Mouse (Mus musculus) layer of hippocampus, adult 9-10 months (tissue): Measurements from ENCODE around the gene Ryr3.

Experiments
- DNase-seq: peaks from one replicate; pipeline ENCODE4 v3.0.0; 2022; ENCODE audit warnings: low spot score

Ryr3 gene

DNA sequence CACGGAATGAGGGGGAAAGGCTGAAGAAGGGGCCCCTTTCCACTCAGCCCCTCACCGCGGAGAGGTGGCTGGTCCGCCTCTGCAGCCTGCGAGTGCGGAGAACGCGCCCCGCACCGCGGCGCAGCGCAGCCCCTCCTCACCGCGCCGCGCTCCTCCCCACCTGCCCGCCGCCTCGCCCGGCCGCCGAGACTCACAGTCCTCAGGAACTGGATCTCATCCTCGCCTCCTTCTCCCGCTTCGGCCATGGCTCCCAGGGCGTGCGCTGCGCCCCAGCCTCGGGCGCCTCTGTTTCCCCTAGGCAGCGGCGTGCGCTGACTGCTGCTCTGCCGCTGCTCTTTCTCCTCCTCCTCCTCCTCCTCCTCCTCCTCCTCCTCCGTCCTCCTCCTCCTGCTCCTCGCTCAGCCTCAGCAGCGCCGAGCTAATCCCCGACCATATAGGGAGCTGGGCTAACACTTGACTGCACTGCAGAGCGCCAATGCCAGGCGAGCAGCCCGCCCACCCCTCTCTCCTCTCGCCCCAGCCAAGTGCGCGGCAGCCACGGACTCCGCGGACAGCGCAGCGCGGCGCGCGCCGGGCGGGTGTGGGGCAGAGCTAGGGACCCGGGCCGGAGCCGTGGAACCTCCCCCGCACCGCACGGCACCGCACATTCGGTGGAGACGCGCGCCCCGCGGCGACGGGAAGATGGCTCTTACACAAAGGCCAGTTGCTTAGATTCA is at the start of gene Ryr3:
Gene Ryr3 (minus strand): TSS at position 351 of the 716 bp plus-strand sequence.
- DNase-seq = no peak

DNA sequence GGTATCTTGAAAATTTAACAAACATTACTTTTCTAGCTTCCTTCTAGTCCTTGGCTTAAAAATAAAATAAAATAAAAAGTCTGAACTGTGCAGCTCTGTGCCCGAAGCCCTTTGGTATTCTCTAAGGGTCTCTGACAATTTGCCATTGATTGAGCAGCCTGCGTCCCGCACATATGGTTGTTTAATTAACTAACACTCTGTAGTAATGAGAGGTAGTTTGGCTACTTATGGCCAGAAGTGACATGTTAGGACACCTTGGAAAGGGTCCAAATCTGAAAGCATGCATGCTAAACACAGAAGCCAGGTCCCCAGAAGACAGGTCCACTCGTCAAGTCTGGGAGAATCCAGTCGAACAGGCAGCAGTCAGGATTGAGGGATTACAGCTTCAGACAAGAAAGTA is 22.0 kb upstream of the Ryr3 start:
- no peak for DNase-seq

DNA sequence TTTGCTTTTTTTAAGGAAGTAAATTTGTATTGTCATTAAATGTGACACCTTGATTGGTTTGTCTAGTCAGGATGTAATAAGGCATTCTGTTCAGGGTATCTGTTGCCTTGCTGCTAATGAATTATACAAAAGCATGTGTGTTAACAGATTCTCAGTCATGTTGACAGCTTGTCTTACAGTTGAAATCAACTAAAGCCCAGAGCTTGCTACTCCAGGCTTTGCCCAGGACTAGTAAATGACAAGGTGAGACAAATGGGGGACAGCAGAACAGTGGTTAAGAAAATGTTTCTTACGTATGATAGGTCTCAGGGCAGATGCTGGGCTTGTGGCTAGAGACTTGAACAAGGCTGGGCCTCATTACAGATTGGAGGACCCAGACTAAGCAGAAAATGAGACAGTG is 20.1 kb upstream of the Ryr3 start:
- DNase-seq = no peak

DNA sequence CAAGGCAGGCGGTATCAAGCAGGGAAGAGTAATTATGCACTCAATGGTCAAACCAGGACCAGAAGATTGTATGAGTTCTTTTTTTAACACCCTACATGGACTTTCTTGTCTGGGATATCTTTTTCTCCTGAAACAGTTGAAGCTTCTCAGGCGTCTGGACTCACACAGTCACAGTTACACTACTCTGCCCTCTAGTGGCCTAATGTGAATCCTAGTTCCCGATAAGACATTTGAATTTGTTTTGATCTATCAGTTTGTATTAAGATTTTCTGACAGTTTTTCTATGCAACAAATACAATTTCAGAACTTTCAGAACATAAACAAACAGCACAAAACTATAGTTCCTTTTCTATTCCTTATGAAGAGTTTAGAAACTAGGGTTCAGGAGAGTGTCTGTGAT is 17.7 kb upstream of the Ryr3 start:
- DNase-seq = peak; percentile 71

DNA sequence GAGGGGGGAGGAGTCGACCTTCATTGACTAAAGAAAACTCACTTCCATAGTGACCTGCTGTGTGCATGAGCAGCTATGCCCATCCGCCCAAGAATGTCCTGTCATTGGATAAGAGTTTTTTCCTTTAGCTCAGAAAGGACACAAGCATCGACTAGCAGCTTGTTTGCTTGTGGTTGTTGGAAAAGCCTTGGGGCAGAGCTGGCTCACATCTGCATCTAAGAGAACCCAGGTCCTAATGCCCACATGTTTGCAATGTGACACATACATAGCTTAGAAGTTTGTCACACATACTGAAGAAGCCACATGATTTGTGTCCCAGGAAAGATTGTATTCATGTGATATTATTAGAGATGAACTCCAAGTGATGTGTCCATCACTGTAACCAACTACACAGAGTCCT is 16.5 kb upstream of the Ryr3 start:
- DNase-seq = no peak

DNA sequence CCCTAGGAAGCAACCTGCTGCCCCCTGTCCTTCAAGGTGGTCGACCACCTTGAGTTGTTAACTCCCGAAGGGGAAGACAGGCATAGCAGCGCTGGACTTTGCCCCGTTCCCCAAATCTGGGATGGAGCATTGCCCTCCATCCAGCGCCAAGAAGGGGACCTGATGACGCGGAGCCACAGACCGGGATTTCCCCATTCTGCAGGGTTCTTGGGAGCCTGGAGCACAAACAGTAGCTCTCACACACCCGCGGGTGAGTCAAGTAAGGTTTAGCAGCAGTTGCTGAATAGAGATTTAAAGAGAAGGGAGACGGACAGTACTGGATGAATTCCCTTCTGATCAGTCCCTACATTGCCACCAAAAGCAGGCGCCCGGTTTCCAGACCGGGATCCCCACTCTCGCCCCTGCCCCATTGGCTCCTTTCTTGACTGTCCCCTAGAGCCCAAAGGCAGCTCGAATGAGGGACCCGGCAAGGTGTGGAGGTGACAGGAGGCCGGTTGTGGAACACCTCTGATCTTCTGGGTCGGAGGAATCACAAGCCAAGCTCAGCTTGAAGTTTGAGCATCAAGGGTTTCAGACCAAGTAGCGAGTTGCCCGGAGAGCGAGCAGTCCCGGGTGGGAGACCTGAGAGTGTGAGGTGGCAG is 671 bp downstream of the Ryr3 start:
- DNase-seq = no peak

DNA sequence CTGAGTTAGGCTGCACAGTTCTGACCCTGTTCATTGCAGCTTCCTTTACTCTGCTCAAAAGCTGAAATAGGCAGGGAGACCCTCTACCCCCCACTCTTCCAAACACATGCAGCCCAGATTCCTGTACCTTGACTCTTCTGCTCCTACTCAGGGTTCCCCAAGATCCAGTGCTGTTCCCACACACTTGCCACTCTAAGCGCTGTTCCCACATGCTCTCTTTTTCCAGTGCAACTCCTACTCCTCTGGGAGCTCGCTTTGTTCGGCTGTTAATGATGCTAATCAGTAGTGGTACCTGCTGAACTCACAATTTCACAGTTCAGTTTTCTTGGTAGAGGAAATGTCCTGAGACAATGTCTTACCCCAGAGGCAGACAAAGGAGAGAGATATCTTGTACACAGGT is 6.9 kb downstream of the Ryr3 start:
- no peak for DNase-seq

DNA sequence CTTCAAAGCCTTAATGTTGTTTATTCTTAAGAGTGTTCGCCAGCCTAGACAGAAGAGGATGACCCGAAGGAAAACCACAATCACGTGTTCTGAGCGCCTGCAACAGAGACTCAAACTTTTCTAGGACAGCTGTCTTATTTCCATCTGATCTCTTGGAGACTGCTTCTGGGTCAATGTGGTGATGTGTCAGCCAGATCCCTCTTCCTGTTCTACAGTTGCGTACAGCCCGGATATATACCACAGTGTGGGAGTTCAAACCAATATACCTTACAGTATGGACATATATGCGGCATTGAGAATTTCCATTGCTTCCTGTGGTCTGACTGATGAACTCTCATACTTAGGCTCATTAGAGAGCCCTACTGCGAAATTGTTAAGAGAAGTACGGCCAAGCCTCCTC is 7.6 kb downstream of the Ryr3 start:
- no peak for DNase-seq

DNA sequence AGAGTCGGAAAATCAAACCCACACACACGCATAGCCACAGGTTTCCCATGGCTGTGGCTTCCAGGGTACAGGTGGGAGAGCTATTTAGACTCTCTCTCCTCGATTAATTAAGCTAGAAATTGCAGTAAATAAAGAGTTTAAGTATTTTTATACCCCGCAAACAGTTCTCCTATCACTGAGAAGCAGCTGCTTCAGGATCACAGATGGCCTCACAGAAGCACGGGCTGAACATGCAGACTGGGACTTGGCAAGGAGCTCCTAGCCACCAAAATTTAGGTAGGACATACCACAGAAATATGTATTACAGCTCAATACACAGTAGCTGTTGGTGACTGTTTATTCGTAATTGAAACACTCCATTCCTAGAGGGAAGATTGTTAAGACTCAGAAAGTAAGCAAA is 14.0 kb downstream of the Ryr3 start:
- peak; percentile 67 for DNase-seq

DNA sequence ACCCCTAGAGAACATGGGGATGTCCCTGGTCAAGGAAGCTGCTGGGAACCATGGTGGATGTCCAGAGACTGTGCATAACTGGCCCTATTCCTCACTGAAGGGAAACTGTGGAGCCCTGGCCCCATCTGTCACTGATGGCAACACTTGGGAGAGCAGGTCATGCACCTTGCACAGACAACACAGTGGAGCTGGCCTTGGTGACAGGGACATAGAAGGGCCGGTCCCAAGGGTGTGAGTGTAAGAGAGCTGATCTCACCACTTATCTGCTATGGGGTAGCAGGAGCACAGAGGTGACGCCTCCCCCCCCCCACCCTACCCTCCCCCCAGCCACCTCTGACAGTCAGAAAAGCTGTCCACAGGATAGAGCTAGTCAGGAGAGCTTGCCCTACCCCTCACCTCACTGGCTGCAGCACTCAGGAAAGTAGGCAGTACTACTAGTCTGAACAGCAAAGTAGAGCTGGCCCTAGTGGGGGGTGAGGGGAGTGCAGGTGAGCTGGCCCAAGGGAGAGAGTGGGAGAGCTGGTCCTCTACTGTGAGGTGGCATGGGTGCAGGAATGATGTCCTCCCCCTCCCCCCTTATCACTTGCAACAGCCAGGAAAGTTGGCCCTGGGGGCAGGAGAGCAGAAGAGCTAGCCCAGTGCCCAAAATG is 17.7 kb downstream of the Ryr3 start:
- no peak for DNase-seq

DNA sequence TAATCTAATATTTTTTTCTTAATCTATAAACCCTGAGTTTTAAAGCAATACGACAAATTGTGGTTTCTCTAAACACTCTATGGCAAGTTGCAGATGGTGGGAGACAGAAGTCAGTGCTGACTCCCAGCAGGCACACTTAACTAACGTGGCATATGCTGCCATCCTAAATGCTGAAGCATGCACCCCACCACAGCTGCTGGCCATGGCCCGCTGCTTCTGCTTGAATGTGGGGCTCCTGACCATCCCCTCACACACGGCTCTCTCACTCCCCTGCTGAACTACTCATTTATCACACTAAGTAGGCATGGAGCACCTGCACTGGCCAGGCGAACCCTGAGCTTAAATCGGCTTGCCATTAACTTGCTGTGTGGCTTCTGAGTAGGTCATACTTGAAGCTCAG is 29.7 kb downstream of the Ryr3 start:
- DNase-seq = no peak

DNA sequence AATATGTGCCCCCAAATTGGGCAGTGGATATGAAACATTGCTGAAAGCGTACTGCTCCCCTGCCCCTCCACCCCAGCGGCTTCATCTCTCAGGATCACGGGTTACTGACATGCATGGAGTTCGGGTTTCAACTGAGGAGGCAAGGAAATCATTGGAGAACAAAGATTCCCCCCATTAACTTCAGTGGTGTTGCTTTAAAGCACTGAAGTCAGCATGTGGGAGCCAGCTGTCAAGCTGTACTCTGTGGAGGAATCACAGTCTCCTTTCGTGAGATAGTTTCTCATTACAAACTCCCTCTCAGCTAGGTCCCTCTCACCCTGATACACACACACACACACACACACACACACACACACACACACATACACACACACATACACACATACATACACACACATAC is 35.2 kb downstream of the Ryr3 start:
- no peak for DNase-seq

DNA sequence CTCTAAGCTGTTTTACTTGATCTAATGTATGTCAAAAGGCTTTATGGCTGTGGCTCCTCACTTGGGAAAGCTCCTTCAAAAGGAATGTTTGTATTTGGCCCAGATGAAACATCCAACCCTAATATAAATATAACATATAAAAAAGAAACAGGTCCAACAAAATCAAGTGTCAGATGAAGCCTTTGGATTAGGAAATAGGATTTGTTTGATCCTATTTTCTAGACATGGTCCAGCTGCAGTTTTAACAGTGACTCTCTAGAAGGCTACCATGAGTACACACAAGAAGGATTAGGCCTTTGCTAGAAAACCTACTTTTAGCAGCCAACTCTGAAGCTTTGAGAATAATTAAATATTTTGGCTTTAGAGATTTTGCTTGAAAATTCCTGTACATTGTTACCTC is 38.8 kb downstream of the Ryr3 start:
- no peak for DNase-seq

DNA sequence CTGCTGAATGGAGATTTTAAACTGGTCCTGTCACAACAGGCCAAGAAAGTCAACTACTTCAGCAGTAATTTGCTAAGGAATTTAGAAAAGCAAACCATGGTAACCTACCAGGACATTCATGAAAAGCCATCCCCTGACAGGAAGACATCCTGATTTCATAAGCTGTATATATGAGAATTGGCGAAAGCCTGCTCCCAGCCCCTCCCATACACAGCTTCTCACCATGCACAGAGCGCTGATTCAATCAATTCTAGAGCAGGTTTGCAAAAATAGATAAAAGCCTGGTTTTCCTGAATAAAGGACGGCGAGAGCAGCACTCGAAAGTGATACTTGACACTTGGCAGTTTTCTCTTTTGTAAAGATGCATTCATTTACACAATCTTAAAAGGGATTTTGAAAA is 40.6 kb downstream of the Ryr3 start:
- no peak for DNase-seq

DNA sequence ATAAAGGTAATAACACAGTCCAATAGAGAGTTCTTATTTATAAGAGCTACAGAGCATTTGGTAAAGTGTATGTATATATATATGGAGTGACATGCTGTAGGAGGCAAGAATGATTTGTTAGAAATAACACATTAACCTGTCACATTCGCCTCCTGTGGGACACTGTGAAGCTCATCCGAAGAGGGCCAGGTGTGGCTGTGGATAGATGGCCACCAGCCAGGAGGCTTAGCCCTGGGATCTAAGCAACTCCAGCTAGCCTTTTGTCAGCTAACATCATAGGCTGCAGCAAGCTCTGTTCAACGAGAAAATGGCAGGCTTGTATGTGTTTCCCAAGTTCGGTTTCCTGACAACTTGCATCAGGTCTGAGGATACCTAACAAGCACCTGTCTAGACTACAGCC is 48.8 kb downstream of the Ryr3 start:
- DNase-seq = no peak

DNA sequence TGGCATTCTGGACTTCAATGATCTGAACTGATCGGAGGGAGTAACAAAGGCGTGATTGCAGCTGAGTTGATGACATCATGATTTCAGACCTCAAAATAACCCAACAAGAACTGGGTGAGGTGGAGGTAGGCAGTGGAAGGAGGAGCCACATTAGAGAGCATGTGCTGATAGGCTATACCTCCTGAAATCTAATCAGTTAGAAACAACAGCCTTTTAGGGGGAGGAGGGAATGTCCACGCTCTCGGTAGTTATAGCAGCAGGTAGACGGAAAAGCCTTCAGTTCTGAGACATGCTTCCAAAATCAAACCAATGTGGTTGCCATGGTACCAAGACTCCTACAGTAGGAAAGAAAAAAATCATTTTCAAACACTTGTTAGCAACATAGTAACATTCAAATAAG is 55.4 kb downstream of the Ryr3 start:
- DNase-seq = no peak

DNA sequence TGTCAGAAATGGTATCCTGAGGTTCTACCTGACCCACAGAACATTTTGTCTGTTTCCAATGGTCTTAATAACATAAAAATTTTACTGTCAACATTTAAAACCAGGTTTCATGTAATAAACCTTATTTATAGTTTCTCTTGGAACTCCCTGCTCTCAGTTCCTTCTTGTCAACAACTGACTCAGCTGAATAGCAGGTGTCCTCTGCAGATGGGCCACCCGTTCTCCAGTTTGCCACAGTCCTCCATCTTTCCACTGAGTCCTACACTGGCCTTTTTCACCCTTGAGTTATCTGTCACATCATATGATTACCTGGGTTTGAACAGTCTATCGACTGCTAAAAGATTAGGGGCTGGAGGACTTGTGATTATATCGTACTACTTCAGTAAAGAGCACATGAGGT is 79.1 kb downstream of the Ryr3 start:
- DNase-seq = no peak

DNA sequence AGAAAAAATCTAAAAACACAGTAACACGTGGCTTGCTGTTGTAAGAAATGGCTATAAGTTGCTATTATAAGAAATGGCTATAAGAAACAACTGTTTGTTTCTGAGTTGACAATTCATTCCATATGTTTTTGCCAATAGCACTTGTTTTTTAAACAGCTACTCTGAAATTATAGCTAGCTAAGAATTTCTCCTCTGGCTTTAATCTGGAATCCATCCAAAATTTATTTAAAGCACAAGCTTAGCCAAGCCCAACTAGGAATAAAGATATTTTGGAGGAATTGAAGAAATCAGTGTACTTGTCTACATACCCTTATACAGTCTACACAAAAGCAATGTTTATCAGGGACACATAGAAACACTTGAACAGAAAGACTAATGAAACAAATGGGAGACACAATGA is 93.4 kb downstream of the Ryr3 start:
- no peak for DNase-seq

DNA sequence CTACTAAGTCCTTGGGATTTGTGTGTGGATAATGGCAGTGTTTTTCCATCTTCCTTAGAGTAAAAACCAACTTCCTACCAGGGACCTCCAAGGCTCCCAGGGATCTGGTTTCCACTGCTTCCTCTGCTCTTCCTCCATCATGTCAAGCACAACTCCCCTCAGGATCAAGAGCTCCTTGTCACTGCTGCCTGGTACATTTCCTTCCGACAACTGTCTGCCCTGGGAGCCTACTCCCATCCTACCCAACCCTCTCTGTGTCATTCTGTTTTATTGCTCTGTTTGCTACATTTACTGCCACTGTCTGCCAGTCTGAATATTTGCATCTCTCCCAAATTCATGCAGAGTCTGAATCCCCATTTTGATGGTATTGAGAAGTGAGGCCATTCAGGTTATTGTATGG is 97.8 kb downstream of the Ryr3 start:
- DNase-seq = no peak

DNA sequence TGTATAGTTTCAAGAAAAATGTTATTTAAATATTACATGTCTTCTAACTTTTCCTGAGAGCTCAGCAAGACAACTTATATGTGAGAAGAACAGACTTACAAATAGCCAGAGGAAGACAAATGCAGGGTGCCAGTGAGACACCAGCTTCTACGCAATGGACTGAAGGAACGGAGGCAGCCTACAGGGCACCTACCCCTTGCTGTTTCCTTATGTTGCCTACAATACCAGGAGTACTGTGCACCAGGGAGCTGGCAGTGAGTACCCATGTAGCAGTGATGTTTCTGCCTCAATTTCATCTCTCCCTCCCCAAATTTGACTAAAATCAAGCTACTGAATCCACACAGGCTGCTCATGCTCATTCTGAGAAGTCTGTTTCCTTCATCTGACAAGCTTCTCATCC is 100.1 kb downstream of the Ryr3 start:
- no peak for DNase-seq

DNA sequence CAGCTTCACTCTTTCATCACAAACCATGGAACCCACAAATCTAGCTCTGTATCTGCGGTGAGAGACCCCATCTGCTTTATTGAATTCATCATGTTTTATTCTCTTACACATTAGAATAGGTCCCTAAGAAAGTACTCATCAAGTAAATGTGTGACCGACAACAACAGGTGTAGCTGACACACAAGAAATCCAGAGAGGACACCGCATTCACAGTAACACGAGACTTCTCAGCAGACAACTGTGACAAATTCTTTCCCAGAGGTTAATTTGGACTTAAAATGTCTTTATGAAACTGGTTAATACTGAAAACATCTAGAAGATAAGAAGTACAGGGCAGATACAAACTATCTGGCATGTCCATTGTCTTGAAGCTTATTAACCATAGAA is 101.0 kb downstream of the Ryr3 start:
- DNase-seq = no peak

DNA sequence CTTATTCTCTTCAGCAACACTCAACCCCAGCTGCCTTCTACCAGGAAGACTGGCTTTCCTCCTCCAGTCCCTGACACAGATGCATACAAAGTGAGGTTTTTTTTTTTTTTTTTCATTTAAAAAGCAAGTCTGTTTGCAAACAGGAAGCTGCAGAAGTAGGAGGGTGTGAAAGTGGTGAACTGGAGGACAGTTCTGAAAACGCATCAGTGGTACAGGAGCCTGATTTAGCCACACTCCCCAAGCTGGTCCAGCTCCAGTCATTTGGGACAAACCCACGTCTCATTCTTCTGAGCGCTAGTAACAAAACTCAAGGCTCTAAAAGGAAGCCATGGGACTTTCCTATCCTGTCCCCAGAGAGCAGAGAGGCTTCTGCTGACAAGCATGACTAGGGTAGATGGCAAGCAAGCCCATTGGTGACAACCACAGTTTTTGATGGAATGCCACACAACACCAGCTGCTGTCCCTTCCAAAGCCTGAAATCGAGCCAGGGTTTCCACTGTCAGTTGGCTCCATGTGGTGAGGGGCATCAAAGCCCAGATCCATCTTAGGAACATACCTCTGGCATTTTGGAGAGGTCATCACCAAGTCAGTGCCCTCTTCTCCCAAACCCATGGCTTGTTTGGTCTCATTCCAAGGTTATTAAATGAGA is 101.5 kb downstream of the Ryr3 start:
- DNase-seq = no peak

DNA sequence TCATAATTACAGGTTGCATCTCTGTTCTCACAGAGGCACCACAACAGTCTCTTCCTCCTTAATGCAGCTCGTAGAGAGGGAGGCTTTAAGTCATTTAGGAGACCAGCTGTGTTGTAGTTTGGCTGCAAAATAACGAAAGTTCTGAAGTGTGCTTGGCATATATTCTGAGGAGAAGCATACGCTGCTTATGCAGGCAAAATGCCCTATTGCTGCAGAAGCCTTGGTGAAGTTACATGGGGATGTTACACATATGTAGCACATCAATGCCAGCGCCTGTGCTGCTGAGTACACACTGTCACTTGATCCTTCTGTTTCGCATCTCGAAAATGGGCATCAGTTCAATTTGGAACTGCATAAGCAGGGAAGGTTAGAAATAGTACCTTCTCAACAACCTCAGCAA is 112.3 kb downstream of the Ryr3 start:
- DNase-seq = peak; percentile 38
